Mouse (Mus musculus) bone marrow, adult 2 months (tissue): ENCODE measurements at regions not wholly inside any gene's neighbourhood (a gene's known extent, or its start where the extent isn't known, plus 50 kb on each side); places are given as distances from the start of the nearest gene placed in this dataset.

Source experiments
- CTCF ChIP-seq: fragments of 200-500 bp; IDR thresholded peaks from 2 replicates; pipeline ENCODE4 v1.5.1; 2011; ENCODE audit warnings: low read length, control low read depth; ENCODE audit not compliant: control insufficient read depth, insufficient read depth
- POLR2A ChIP-seq: fragments of 200-500 bp; IDR thresholded peaks from 2 replicates; pipeline ENCODE4 v1.6.1; 2011; ENCODE audit warnings: low read depth, mild to moderate bottlenecking, control low read depth, low read length, borderline replicate concordance; ENCODE audit not compliant: control insufficient read depth

- TF ChIP-seq CTCF = no peak
- no peak for TF ChIP-seq POLR2A
Measured at GRCm38 (mm10) chr4:10285562-10285961, 588.7 kb upstream of the 2610301B20Rik start.
